Mouse (Mus musculus): Measurements from ENCODE around the gene Tinag.
A peak's percentile ranks its signal among the peaks of the same experiment; 100 is the strongest.
"Not testable (repeated sequence)": the region's sequence is repeated elsewhere in the genome, so short reads cannot be mapped to it uniquely, and the experiment has no call there.

Gene Tinag

DNA sequence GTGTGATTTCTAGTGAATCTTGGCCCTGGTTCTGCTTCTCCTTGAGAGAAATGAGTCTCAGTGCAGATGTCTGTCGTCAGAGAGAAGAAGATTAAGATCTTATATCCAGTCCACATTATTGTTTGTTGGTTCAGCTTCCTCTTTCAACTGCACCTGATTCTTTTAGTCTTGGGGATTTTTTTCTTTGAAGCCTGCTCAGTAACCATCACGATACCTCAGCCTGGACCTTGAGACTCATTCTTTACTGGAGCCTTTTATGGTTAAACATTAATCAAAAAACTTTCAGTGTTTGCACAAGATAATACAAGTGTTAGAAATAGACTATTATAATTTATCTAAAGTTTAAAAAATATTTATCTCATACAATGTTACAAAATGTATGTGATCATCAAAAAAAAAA is at the start of gene Tinag:
Tinag (minus strand) TSS at position 210 of the 400 bp plus-strand sequence.
- DNase-seq = no peak

DNA sequence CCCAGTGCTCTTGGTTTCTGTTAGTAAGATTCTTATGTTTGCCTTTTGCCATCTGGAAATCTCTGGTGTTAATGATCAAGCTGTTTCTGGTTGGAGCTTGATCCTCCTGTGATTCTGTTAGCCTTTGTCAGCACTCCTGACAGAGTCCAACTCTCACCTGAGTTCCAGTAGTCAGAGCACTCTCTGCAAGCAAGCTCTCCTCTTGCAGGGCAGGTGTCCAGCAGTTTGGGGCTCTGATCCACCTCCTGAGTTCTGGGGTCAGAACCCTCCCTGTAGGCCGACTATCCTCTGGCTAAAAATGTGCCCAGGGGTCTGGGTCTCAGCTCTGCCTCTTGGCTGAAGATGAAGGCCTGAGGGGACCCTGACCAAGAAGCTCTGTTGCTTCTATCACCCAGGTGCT is 37.6 kb upstream of the Tinag start:
- not testable (repeated sequence) for DNase-seq

- no peak for DNase-seq
These were observed 26.1 kb upstream of the Tinag start for GRCm38 (mm10) chr9:77071676-77072075.

DNA sequence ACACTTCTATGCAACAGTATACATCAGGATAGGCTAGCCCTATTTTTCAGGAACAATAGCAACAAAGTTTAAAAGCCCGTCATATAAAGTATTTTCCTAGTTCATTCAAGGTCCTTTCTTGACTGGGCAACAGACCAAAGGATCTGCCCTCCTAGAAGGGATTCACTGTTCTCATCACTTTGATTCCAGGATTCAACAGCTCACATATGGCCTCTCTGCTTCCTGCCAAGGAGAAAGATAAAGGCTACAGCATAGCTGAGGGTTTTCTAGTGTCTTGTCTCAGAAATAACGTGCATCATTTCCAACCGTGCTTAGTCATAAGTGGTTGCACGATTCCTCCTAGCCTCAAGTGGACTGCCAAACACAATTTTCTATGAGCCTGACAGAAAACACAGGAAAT is 11.0 kb upstream of the Tinag start:
- no peak for DNase-seq

GRCm38 (mm10) chr9:77054426-77055193 is 9.0 kb upstream of the Tinag start:
- DNase-seq = no peak

GRCm38 (mm10) chr9:77051406-77051805 is 5.8 kb upstream of the Tinag start:
- DNase-seq = no peak

DNA sequence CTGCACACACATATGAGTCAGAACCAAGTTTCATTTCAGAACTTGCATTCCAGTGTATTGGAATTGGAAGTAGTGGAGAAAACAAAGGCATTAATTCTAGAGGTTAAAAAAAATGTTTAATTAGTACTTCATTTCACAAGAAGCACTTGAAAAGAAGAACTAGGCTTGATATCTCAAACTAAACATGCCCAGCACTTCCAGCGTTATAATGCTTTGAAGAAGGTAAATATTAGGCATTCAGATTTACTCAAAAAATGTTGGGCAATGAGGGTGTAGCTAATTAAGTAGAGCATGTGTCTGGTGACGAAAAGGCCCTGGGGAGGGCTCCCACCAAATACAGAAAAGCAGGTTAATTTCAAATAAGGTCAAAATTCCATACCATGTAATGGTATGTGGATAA is 4.1 kb upstream of the Tinag start:
- DNase-seq = no peak

GRCm38 (mm10) chr9:77046067-77046715 is 597 bp upstream of the Tinag start:
- DNase-seq = peak; percentile 8

DNA sequence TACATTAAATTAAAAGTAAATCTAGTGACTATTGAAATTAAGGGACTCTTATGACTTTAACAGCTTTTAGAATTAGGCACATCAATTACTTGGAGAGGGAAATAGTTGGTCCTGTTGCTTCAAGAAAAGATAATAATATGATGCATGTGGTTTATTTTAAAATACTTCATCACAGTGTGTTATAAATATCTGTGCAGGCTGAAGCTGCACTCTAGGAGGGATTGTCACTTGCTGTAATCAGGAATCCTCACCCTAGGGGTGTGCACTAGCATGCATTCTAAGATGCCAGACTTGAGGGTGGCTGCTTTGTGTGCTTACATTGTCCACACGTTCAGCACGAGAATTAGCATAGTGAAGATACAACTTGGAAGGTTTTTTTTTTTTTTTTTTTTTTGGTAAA is 10.2 kb downstream of the Tinag start:
- no peak for DNase-seq

- no peak for DNase-seq
These were observed 13.0 kb downstream of the Tinag start for GRCm38 (mm10) chr9:77032430-77033154.

GRCm38 (mm10) chr9:77025271-77025670 is 20.3 kb downstream of the Tinag start:
- no peak for DNase-seq

DNA sequence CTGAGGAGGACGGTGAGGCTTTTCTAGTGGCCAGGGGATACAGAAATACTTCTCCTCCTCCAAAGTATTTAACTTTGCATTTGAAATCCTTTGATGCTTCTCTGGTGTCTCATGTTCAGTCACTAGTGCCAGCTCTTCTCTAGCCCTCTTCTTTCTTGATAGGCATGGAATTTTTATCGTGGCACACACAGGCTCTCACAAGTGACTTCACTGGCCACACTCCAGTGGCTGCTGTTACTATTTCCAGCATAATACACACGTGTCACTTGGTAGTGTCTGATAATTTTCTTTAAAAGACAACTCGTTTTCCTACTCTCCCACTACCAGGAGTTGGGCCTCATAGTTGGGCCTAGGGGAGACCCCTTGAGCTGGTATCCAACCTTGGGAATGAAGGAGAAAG is 26.7 kb downstream of the Tinag start:
- DNase-seq = no peak

- no peak for DNase-seq
These were observed 49.6 kb downstream of the Tinag start for GRCm38 (mm10) chr9:76996021-76996420.

GRCm38 (mm10) chr9:76989946-76990345 is 55.6 kb downstream of the Tinag start:
- peak; percentile 11 for DNase-seq

DNA sequence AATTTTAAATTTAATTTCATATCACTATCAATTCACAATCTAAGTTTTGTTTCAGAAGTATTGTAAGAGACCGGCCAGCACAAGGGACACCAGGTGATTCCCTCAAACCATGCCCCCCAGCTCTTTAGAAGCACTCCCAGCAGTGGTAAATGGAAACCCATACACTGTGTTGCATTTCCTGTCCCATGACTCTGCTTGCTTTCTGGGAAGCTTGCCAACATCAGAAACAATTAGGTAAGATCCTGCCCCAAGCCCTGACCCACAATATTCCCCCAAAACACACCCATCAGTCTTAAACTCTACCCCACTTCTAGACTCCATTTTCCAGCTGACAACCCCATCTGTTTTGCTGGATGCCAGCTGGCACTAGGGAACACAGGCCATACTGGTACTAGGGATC is 110.8 kb downstream of the Tinag start:
- no peak for DNase-seq

DNA sequence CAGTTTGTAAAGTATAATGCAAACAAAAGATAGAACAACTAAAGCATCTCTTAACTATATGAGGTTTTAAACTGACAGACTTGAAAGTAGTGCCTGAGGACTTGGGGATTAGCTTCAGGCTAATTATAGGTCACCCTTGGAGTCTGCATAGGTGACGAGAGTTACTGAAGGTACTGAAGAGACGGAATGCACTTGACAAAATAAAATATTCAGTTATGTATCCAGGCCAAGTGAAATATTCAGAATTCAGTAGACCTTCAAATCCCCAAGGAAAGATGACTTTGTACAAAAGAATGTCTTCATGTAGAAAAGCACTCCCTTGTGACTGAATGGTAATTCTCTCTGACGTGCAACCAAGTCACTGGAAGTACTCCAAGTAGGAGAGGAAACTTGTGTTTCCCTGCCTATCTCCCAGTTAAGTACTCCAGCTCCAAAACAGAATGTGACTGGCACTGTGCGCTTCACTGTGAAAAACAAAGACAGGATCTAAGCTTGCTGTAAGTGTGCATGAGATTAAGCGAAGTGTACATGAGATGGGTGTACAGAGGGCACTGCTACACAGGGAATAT is 130.4 kb downstream of the Tinag start:
- DNase-seq = no peak

Measured in lung, postnatal 10 days (tissue).